Mouse (Mus musculus) gastrocnemius, postnatal 36 days (tissue): ENCODE data around the gene Cbfa2t3. TPM values are rescaled to one million over a fixed set of nuclear protein-coding genes. Genes with fewer than 3 reads are reported as not detected.

Experiments
- DNase-seq, 2 experiments: peaks; one replicate each; pipeline ENCODE4 v3.0.0; 2022
- intact Hi-C: fragments of 180-260 bp; cut with DNase I; formaldehyde crosslinking; loops from one replicate; pipeline ENCODE4 v1.15.1; 2025
- total RNA-seq, 2 experiments: library from RNA; stranded (reverse); gene quantifications; 2 replicates each; pipeline ENCODE4 v1.2.3; 2021

The Cbfa2t3 gene
- total RNA-seq, 2 experiments from 2014 or later, result 17.0 to 18.7 TPM

DNA sequence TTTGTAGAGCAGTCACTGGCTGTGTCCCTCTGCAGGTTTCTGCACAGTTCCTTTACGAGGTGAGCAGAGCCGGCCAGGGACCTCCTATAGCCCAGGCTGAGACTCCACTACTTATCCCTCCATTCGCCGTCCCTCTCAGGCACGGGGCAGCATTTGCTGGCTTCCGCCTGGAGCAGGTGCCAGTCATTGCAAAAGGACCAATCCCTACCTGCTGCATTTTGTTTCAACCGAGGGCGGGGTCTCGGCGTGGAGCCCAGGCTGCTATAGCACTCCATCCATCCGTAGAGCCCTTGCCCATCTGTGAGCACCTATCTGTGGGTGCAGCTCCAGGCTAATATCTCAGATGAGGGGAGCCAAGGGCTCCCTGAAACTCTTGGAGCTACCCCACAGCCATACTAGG, 28.9 kb downstream of the Cbfa2t3 start:
- intact Hi-C loops, result no loop called here

GRCm38 (mm10) chr8:122669370-122669769, 29.5 kb downstream of the Cbfa2t3 start:
- intact Hi-C loops, result no loop called here
- no peak for DNase-seq

More for the DNA sequence above, 28.9 kb downstream of the Cbfa2t3 start:
- DNase-seq, result no peak

DNA sequence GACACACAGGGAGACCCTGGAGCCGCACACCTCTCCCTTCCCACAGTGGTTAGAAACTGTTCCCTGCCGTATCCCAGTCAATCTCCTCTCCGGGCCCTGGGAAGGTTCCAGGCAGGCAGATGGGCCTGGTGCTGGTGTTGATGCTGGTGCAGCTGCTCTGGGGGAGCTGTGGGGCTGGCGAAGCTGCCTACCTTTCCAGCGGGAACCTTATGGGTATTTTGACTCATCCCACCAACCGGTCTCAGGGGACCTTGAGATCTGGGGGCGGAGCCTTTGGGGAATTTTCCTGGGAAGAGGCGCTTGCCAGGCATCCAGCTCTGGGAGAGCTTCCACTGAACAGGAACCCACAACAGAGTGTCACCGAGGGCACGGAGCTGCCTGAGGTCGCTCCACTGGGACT, 31.1 kb downstream of the Cbfa2t3 start:
- intact Hi-C loops, result no loop called here
- no peak for DNase-seq

GRCm38 (mm10) chr8:122666827-122667226, 32.1 kb downstream of the Cbfa2t3 start:
- intact Hi-C loops, result no loop called here
- DNase-seq, result no peak

GRCm38 (mm10) chr8:122666338-122666764, 32.6 kb downstream of the Cbfa2t3 start:
- intact Hi-C loops, result no loop called here
- no peak for DNase-seq

GRCm38 (mm10) chr8:122665667-122666316, 33.1 kb downstream of the Cbfa2t3 start:
- peak in 1 of 2 experiments; percentile 56 for DNase-seq
- intact Hi-C loops, result no loop called here

DNA sequence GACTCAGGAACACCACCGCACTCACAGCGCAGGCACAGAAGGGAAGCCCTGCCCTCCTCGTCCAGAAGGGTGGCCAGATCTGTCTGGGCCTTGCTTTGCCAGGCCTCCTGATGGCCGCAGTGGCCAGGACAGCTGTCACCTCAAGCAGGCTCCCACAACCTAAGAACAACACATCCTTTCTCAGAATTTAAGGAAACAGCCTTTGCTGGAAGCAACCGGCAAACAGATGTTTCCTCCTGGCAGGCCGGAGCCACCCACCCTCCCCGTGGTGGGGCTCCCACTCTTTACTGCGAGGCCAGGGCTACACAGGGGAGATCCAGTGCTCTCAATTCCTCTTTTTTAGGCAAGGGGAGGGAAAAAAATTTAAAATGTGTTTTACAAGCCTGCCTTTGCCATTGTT, 33.7 kb downstream of the Cbfa2t3 start:
- intact Hi-C loops, result no loop called here
- peak; percentile 54 to 59 for DNase-seq

GRCm38 (mm10) chr8:122663670-122664069, 35.2 kb downstream of the Cbfa2t3 start:
- no peak for DNase-seq
- intact Hi-C loops, result no loop called here

- intact Hi-C loops, result no loop called here
- DNase-seq, result no peak
Observed at GRCm38 (mm10) chr8:122663106-122663505, 35.8 kb downstream of the Cbfa2t3 start.

DNA sequence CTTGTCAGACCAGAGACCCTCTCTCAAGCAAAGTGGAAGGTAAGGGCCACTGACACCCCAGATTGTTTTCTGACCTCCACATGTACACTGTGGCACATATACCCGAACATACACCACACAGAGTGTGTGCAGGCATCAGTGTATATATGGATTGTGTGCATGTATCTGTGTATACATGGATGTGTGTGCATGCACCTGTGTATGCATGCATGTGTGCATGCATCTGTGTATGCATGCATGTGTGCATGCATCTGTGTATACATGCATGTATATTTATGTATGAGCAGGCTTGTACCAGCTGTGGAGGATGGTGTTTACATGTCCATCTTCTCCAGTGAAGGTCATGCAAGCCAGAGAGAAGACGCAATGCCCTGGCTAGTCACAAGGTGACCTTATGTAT, 37.0 kb downstream of the Cbfa2t3 start:
- intact Hi-C loops, result no loop called here
- no peak for DNase-seq

DNA sequence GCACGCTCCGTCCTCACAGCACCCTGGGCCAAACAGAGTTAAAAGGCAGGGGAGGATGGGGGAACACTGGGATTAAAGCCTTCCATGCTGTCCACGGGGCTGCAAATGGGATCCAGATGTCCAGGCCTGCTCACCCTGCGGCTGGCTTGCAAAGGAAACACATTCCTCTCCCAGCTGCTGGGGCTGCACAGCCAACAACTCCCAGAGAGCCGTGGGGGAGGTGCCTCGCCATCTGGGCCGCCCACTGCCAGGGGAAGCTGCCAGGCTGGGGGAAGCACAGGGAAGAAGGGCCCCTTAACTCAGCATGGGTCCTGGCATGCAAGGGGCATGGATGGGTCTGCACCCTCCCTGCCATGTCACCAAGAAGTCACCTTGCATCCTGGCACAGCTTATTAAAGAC, 37.8 kb downstream of the Cbfa2t3 start:
- intact Hi-C loops, result no loop called here
- peak; percentile 74 to 78 for DNase-seq

DNA sequence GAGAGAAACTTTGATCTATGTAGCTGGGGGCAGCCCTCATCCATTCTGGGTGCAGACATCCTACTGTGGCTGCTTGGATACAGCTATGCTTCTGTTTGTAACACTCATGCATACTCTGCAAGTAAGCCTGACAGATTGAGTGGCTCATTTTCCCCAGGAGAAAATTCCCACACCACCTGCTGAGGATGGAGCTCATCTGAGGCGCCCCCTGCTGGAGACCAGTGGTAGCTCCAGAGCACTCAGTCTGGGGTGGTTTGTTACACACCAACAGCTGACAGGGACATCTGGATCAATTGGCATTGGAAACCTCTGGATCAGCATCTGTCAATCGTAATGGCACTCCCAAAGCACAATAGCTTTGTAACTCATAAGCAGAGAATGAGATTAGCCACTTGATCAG, 38.9 kb downstream of the Cbfa2t3 start:
- intact Hi-C loops, result no loop called here

GRCm38 (mm10) chr8:122658807-122659160, 40.1 kb downstream of the Cbfa2t3 start:
- intact Hi-C loops, result no loop called here
- DNase-seq, result no peak

More for the DNA sequence above, 38.9 kb downstream of the Cbfa2t3 start:
- DNase-seq, result no peak

- intact Hi-C loops, result no loop called here
- DNase-seq, result no peak
Observed at GRCm38 (mm10) chr8:122658149-122658806, 40.6 kb downstream of the Cbfa2t3 start.

DNA sequence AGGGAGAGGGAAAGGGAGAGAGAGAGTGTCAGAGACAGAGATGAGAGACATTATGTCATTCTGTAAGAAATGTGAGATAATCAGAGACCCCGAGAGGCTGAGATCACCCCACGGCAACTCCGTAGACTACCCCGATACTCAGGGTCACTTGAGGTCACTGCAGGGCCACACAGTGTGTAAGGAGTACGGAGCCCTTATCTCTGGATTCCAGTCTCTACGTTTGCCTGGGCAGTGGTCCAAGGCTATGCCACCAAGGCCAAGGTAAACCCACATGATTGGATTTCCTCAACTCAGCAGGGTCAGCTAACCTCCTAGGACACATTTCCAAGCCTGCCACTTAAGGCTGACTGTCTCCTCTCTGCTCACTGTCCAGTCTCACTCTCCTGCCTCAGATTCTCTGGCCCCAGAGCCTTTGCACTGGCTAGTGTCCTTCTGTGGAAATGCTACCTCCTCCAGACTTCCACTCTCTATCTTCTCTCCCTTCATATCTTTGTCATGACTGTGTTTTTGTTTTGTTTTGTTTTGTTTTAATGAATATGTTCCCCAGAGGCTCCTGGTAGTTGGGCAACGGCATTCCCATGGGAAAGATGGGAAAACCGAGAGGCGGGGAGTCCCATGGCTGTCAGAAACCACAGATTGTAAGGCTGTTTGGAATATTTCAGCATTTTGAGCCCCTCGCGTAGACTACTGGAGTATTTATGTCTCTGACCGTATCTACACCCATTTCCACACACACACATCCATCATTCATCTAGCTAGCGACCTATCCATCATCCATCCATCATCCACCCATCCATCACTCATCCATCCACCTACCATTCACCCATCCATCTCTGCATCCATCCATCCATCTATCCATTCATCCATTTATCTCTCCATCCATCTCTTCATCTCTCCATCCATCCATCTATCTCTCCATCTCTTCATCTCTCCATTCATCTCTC, 42.6 kb downstream of the Cbfa2t3 start:
- intact Hi-C loops, result no loop called here
- no peak for DNase-seq

DNA sequence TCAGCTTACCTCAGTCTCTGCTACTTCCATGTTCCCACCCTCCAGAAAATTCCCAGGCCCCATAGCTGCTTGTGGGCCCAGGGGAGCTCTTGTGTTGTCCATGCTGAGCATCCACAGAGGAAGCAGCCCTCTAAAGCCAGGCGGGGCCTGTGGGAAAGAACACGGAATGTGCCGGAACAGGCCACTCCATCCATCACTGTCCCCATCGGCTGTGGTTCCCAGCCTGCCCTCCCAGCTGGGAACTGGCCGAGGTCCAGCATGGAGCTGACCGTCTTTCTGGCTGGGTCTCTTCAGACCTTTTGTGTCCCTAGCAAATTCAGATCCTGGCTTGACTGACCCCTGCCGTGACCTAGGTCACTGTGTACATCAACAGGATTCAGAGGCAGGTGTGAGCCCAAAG, 44.1 kb downstream of the Cbfa2t3 start:
- no peak for DNase-seq

DNA sequence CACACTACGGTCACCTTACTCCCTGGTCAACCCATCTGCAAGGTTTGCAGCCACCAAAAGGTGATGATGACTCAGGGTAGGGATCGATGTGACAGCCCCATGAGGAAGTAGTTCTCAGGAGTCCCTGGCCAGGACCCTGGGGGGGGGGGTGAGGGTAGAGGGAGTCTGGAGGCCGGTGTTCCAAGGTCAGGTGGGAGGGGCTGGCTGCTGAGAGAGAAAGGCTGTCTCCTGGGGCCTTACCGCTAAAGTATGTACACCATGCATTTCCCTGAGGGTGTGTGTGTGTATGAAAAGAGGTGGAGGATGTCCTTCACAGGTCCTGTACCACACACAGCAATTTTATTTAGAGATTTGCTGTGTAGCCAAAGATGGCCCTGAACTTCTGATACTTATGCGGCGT, 46.3 kb downstream of the Cbfa2t3 start:
- intact Hi-C loops, result no loop called here
- DNase-seq, result no peak

More for the DNA sequence above, 44.1 kb downstream of the Cbfa2t3 start:
- intact Hi-C loops, result no loop called here

GRCm38 (mm10) chr8:122651326-122651921, 47.5 kb downstream of the Cbfa2t3 start:
- peak in 1 of 2 experiments; percentile 73 for DNase-seq

DNA sequence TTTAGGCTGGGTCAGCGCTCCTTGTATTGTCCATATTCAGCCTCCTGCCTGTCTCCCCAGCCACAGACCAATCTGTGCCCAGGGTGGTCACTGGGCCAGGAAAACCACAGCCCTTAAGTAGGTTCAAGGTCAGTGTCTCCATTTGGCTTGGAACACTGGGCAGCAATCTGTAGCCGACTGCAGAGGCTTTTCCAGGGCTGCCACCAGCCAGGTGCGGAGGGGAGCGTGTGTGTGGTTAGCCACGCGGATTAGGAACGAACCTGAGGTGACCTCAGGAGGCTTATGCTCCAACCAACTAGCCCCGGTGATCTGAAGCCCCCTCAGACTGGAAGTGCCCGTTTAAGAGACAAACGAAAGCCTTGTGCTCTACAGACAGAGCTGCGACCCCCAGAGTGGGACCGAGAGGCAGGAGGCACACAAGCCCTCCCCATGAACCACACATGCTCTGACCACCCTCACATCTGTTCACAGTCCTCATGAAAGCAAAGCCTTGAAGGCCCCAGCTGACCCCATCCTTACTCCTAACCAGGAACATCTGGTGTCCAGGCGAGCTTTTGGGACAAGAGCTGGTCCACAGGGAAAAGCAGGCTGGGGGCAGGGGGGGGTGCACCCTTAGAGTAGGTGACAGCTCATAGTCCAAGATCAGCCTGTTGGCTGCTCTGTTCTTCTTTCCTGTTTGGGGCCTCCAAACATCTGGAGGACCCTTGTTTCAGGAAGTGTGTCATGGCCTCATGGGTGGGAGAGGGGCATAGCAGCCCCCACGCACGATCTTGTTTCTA, 50.5 kb downstream of the Cbfa2t3 start:
- no peak for DNase-seq
- intact Hi-C loops, result no loop called here

More at GRCm38 (mm10) chr8:122651326-122651921, 47.5 kb downstream of the Cbfa2t3 start:
- intact Hi-C loops, result no loop called here

DNA sequence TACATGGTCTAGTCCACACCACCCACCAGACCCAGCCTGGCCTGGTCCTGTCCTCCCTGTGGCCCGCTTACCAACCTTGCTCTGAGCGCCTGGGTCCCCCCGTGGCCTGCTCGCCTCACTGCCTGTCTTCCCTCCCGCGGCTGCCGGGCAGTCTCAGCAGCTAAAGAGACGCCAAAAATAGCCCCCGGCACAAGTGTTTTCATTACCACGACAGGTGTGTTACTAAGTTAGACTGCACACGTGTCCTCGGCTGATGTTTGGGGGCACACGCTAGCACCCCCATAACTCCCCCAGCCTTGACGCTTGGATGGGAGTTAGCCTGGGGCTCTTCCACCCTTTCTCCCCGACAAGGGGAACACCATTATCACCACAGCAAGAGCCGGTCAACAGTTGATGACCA, 52.6 kb downstream of the Cbfa2t3 start:
- DNase-seq, result no peak
- intact Hi-C loops, result no loop called here
